Mouse (Mus musculus) ovary, postnatal 10 days (tissue): Measurements from ENCODE around the gene Rtel1.

Source experiments
- DNase-seq: peaks from one replicate; pipeline ENCODE4 v3.0.0; 2022; ENCODE audit warnings: low spot score

Rtel1 gene

GRCm38 (mm10) chr2:181326098-181326497 is 6.6 kb downstream of the Rtel1 start:
- DNase-seq: no peak

DNA sequence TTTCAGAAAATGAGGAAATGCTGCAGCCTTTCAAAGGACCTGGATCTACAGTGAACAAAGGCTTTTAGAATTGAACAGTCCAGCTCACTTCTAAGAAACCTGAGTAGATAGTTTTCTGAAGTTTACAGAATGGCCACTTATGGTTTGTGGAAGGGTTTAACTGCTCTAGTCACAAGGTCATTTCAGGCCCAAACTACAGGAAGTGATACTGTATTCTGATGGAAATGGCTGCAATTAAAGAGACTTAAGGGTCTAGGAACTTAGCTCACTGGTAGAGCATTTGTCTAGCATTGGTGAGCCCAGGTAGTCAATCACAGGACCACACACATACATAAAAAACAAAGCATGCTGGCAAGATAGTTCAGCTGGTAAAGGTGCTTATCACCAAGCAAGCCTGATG is 13.0 kb downstream of the Rtel1 start:
- no peak for DNase-seq

DNA sequence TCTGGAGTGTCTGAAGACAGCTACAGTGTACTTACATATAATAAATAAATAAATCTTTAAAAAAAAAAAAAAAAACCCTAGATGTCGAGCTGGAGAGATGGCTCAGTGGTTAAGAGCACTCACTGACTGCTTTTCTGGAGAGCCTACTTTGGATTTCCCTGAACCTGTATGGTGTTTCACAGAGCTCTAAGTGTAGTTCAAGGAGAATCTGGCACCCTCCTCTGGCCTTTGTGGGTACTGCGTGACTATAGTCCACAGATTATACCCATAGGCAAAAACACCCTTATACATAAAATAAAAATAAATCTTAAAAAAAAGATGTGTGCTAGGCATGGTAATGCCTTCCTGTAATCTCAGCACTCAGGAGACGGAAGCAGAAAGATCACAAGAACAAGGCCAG is 14.5 kb downstream of the Rtel1 start:
- DNase-seq: peak; percentile 20

- DNase-seq: no peak
These were observed 20.9 kb downstream of the Rtel1 start for GRCm38 (mm10) chr2:181340426-181340825.

DNA sequence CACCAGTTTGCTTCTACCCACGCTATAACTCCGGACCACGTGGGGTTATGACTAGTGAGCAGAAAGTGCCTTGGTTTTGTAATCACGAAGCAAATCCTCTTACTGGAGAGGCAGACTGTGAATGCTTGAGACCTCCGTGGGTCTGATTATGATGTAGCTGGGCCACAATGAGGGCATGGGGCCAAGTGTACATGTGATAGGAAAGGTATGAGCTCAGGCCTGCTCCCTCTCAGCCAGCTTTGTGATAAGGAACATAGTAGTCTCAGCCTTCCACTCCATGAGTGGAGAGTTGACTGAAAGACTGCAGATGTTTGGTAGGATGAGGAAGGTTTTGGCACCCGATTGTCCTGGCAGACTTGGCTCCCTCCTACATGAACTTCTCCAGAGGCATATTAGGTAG is 23.2 kb downstream of the Rtel1 start:
- no peak for DNase-seq

DNA sequence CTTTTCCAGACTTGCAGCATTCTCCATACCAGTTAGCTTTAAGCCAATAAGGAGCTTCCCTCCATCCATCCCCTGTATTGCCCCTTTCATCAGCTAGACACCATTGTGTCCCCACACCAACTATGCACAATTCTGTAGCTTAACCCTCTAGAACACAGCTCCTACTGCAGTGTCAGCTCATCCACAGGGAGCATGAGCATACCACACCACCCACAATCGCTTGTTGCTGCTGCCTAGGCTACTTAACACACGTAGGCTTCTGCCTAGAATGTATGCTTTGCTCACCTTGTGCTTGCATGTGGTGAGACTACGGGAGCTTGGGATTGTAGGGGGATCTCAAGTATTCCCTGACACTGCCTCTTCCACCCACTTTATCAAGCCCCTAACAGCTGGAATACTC is 37.2 kb downstream of the Rtel1 start:
- DNase-seq: no peak

DNA sequence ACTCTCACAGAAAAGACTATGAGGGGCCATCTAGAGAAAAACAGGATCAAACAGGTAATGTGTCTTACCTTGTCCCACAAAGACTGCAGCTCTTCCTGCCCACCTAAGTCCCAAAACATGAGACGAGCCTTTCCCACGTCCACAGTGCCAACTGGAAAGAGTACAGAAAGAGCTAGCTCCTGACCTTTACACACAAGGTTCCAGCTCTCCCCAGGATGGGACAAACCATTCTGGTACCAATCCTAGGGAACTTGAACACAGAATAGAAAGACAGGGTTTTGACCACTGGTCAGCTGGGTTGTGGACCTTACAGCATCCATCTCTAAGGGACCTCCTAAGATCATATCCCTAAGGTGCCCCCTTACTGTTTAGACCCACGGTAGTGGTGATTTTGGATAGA is 44.4 kb downstream of the Rtel1 start:
- DNase-seq: no peak

DNA sequence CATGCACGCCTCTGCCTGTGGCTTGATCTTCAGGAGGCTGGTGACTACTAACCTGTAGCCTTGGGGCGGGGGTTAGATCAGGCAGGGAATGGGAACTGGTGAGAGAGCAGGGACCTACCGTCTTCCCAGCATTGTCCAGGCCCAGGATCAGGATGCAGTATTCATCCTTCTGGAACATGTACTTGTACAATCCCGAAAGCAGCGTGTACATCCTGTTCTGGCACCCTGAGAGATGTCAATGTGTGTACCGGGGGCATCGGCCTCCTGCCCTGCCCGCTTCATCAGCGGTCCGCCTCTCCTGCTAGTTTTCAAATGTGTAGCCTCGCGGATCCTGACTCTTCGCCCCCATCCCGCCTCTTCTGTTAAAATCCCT is 44.9 kb downstream of the Rtel1 start:
- no peak for DNase-seq

DNA sequence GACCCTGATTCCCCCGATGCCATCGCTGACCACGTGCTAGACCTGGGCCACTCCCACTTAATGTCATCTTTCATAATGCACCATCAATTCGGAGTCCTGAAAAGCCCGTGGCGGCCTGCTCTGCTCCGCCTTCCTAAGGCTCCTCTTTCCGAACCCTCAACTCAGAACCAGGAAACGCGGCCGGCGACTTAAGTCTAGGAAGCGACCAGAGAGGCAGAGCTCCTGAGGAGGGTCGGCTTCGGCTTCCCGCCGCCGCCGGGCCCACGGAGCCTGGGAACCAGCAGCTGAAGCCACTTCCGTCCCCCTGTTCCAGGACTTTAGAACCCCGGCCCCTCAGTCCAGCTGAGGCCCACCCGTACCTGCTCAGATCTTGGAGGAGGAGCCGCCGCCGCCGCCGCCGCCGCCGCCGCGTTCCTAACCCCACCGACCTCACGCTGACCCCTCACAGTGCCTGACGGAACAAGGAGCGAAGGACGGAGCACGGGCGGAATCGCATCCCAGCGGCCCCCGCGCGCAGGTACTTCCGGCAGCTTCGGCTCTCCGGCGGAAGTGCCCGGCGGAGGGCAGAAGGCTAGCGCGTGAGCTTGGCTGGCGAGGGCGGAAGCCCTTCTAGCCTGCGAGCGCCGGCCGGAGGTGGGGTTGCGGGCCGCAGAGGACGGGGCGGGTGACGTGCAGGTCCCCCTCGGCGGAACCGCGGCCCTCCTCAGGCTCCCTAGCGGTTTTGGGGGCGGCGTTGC is 45.5 kb downstream of the Rtel1 start, which contains the start of the genes Zgpat and Arfrp1:
Gene Zgpat, plus strand, starts transcription at position 69 of the 737 bp plus-strand sequence.
Gene Arfrp1, minus strand, starts transcription at position 545 of the 737 bp plus-strand sequence.
- peak; percentile 71 for DNase-seq

- DNase-seq: no peak
These were observed 46.1 kb downstream of the Rtel1 start for GRCm38 (mm10) chr2:181365655-181366075.

- DNase-seq: no peak
These were observed 50.5 kb downstream of the Rtel1 start for GRCm38 (mm10) chr2:181370001-181370400.

DNA sequence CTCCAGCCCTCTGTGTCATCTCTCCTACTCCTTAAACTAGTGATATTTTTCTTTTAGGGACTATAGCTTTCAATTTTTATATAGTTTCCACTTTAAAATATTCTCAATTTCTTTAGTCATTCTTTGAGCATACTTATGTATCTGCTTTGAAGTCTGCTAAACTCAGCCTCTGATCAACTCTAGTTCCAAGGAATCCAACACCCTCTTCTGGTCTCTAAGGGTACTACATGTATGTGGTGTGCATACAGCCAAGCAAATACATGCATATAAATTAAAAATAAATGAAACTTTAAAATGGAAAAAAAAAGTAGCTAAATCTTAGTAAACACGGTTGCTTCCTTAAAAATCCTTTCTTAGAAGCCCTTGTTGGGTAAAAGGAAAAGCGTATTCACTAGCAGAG is 56.2 kb downstream of the Rtel1 start:
- DNase-seq: no peak

DNA sequence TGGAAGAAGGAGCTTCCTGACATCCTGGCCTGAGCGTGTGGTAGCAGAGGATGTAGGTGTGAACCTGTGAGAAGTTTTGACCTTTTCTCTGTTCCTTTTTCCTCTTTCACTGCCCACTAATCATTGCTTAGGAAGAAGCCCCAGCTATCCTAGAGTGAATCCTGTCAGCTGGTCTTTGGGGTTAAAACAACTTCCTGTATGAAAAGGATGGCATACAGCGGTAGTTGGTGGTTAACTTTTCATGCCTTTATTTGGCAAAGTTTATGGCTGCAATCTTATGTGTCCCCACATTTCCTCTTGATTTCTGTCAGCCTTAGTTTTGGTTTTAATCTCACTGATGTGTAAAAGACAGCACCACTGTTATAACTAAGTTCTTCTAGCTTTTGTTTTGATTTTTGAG is 57.7 kb downstream of the Rtel1 start:
- no peak for DNase-seq

DNA sequence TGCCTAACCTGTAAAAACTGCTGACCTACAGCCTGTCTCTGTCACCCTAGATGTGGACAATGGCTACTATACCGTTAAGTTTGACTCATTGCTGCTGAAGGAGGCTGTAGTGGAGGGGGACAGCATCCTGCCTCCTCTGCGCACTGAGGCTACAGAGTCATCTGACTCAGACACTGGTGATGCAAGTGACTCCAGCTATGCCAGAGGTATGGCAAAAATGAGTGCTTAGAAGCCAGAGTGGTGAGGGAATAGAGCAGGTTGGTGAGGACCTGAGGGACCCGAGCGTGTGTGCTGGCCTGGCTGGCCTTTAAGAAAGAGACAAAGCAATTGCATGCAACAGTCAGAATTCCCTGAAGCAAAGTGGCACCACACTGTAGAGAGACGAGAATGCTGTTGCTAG is 59.2 kb downstream of the Rtel1 start:
- no peak for DNase-seq

DNA sequence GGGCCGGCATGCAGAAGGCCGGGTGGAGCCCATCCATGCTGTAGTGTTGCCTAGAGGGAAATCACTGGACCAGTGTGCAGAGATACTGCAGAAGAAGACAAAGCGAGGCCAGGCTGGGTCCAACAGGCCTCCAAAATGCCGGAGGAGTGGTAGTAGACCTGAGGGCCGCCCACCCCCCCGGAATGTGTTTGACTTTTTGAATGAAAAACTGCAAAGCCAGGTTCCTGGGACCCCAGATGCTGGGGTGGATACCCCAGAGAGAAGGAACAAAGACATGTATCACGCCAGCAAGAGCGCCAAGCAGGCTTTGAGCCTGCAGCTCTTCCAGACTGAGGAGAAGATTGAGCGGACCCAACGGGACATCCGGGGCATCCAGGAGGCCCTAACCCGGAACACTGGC is 60.2 kb downstream of the Rtel1 start, which contains the start of gene Lime1:
Gene Lime1, plus strand, starts transcription at position 301 of the 400 bp plus-strand sequence.
- no peak for DNase-seq

- DNase-seq: no peak
These were observed 60.7 kb downstream of the Rtel1 start for GRCm38 (mm10) chr2:181380251-181380650.

DNA sequence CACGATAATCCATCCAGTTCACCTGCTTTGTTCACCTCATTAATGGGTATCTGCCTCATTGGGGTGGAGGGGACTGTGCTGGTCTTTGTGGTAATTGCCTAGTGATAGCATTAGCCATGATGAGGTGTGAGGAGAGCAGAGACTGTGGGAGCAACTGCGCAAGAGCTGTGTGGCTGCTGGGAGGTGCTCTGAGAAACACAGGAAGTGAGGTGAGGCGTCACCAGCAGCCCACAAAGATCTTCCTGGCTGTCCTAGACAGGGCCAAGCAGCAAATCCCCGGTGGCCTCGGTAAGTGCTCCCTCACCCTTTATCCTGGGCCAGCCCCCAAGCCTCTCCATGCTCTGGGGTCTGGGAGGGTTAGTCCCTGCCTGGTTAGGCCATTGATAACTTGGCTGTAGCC is 61.6 kb downstream of the Rtel1 start:
- no peak for DNase-seq

GRCm38 (mm10) chr2:181381631-181382306 is 62.2 kb downstream of the Rtel1 start:
- DNase-seq: no peak

GRCm38 (mm10) chr2:181384463-181384862 is 64.9 kb downstream of the Rtel1 start:
- DNase-seq: no peak

DNA sequence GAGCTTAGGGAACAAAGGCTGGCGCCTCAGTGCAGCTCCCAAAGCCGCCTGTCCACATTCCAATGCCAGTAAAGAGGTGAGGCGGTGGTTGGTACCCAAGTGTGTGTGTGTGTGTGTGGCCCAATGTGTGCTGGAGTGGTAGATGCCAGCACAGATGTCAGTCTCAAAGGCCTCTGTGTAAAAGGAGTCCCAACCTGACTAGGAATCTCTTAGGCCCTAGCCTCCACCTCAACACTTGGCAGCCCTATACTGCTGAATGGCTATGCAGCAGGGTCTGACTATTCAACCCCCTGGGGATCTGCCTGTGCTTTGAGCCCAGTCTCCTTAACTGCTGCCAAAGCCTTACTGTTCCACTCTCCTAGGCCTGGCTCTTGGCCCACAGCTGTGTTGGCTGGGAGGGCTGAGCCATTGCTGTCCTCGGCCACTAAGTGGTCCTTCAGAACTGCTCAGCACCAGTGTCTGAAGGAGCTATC is 65.4 kb downstream of the Rtel1 start:
- DNase-seq: no peak

- DNase-seq: peak; percentile 19
These were observed 66.3 kb downstream of the Rtel1 start for GRCm38 (mm10) chr2:181385885-181386284.

- DNase-seq: no peak
These were observed 67.2 kb downstream of the Rtel1 start for GRCm38 (mm10) chr2:181386663-181387210.
